Mouse (Mus musculus) Patski (cell line): ENCODE measurements around the gene C2cd3. TPM values are rescaled to one million over a fixed set of nuclear protein-coding genes. Genes with fewer than 3 reads are reported as not detected.
A peak's percentile ranks its signal among the peaks of the same experiment; 100 is the strongest.
"Not testable (repeated sequence)": the region's sequence is repeated elsewhere in the genome, so short reads cannot be mapped to it uniquely, and the experiment has no call there.

Experiments used
- ATAC-seq: fragments of 100-300 bp; one replicate; pipeline ENCODE4 v1.8.0; 2021
- CTCF ChIA-PET: fragments of 350-600 bp; sonication (Branson Sonifier 250); formaldehyde crosslinking; loops from one replicate; lab custom pipeline; 2022; ENCODE audit warnings: inconsistent platforms; lab: Charles Lee
- POLR2A ChIA-PET: fragments of 350-600 bp; sonication (Branson Sonifier 250); formaldehyde crosslinking; loops from one replicate; lab custom pipeline; 2022; ENCODE audit warnings: antibody characterized with exemption, inconsistent platforms; lab: Charles Lee
- DNase-seq: peaks from one replicate; pipeline ENCODE4 v3.0.0-alpha.2; 2011; ENCODE audit warnings: low read depth, low spot score
- H3K27me3 ChIP-seq: fragments of 371-371 bp; one replicate; pipeline ENCODE4 v1.5.1; 2021
- CTCF ChIP-seq: fragments of 100-300 bp; IDR thresholded peaks from one replicate; pipeline ENCODE4 v1.5.1; 2021
- in situ Hi-C: fragments of 300-500 bp; cut with MboI; formaldehyde crosslinking; loops from 3 replicates; pipeline ENCODE4 v1.11.1; 2018; ENCODE audit warnings: low pct_unique_long_range_greater_than_20kb, mixed read lengths
- polyA plus RNA-seq: library from polyadenylated mRNA; unstranded; gene quantifications from one replicate; pipeline ENCODE4 v1.2.3, GENCODE M21; 2021

C2cd3 gene
- polyA plus RNA-seq, 1 experiment from 2014 or later = 27.0 TPM

DNA sequence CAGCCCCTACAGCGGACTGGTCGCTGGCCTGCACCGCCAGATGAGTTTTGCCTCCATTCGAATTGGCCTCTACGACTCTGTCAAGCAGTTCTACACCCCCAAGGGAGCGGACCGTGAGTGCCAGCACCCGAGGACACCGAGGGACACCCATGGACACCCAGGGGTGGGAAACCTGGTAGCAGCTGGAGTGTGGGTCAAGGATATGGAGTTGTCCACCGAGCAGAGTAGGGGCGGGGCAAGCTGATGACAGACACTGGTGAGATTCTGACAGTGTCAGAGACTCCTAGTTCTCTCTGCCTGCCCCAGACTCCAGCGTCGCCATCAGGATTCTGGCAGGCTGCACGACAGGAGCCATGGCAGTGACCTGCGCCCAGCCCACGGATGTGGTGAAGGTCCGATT is 108.1 kb downstream of the C2cd3 start:
- in situ Hi-C loops = no loop called here
- ATAC-seq (no peak), DNase-seq (no peak)
- CTCF ChIA-PET = no interaction called here
- H3K27me3 ChIP-seq = no peaks in the 10 kb centered on the region
- TF ChIP-seq CTCF = no peak
- POLR2A ChIA-PET = no interaction called here

DNA sequence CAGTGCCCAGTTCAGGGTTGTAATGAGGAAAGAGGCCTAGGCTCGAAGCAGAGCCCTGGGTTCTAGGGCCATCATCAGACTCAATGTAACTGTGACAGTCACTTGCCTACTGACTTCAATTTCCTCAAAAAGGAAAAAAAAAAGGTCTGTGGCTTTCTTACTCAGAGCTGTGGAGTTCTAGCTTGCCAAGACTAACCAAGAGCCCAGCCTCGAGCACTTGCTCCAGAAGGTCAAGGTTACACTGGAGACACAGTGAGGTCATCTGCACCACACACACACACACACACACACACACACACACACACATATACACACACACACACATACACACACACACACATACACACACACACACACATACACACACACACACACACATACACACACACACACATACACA is 110.0 kb downstream of the C2cd3 start:
- H3K27me3 ChIP-seq, ATAC-seq, DNase-seq, in situ Hi-C loops, POLR2A ChIA-PET, CTCF ChIA-PET: not testable (repeated sequence)

DNA sequence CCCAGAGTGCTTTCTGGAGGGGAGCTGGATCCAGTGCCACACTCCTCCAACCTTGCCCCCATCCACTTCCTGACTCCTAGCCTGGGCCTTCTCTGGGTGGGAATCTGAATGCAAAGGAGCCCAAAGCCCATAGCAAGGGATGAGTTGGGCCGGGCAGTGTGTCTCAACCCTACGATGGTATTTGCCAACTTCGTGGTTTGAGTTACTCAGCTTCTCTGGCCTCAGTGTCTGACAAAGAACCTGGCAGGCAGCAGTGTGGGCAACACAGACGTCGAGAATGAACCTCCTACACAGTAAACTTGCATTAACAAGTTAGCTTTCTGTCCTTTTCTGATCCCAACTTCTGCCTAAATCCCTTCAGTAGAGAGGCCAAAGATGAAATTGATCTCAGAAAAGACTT is 112.5 kb downstream of the C2cd3 start:
- POLR2A ChIA-PET = interaction anchor here (0.7 kb wide), 1 partner anchor 349 kb away, joined by 6 read pairs; no protein-coding TSS in a partner anchor
- ATAC-seq = no peak
- DNase-seq = no peak
- H3K27me3 ChIP-seq = no peaks in the 10 kb centered on the region
- CTCF ChIA-PET = no interaction called here
- in situ Hi-C loops = no loop called here
- no peak for TF ChIP-seq CTCF

DNA sequence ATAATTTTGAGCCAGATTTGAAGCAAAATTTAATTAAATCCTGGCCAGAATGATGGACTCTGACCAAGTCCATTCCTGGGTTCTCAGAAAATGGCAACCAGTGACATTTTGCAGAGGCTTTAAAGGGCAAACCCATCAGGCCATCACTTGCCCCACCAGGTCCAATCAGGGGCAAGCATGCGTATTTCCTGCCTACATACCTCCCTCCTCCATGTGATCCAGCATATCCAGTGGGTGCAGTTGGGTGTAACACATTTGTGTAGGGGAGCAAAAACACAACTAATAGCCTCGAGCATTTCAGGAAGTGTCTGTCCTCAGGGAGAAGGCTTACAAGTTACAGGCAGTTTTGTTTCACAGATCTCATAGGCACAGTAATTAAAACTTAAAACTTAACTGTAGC is 115.3 kb downstream of the C2cd3 start:
- ChIA-PET CTCF (no interaction called here), POLR2A (interaction anchor here (0.7 kb wide), 1 partner anchor 14 kb away, joined by 3 read pairs; no protein-coding TSS in a partner anchor)
- ATAC-seq = no peak
- in situ Hi-C loops = no loop called here
- H3K27me3 ChIP-seq = no peaks in the 10 kb centered on the region
- DNase-seq = no peak
- no peak for TF ChIP-seq CTCF

DNA sequence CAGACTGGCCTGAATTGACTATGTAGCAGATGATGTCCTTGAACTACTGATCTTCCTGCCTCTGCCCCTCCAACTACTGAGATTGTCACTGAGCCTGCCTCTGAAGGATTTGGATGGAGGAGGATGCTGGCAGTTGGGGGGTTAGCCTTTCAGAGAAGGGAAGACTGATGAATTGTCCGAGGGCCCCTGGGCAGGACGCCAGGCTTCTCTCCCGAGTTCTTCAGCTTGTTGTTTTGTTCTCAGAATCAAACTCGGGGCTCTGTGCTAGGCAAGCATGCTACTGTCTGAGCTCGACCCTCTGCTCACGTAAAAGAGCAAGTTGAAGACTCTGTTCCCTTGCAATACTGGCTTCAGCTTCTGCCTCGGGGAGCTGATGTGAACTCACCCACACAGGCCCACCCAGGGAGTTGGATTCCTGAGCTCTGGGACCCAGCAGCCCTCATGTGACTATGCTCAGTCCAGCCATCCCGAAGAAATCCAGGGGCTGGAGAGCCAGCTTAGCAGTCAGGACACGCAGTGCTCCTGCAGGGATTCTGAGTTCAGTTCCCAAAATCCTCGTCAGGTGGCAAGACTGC is 116.5 kb downstream of the C2cd3 start:
- ATAC-seq (no peak), DNase-seq (no peak)
- POLR2A ChIA-PET = no interaction called here
- no peak for TF ChIP-seq CTCF
- no peaks in the 10 kb centered on the region for H3K27me3 ChIP-seq
- in situ Hi-C loops = no loop called here
- CTCF ChIA-PET = no interaction called here

DNA sequence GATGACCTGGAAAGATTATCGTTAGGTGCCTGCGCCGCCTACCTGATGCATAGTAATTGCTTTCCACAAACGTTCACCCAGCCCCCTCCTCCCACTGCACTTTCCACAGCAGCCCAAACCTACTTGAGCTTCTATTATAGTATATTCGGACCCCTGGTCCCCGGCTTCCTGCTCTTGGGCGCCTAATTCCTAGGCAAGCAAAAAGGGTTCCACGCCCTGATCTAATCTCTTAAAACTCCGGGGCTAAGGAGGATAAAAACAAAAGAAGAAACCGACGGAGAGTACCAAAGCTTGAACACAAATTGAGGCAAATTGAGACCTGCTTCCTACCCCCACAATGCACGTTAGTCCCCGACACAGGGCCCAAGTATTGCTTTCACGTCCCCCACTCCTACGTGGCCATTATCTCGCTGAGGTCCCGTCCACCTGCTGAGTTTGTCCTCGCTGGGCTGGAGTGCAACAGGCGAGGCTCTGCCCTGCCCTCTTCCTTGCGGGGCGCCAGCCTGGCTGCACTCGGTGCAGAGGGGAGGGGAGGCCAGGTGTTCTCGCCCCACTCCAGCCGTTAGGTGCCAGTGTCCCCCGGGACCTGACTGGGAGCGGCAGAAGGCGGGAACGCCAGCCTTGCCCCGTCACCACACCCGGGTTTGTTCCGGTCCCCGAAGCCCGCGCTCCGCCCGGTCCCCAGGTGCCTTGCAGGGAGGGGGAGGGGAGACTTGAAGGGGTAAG is 120.5 kb downstream of the C2cd3 start:
- TF ChIP-seq CTCF = no peak
- DNase-seq (no peak), ATAC-seq (no peak)
- H3K27me3 ChIP-seq = no peaks in the 10 kb centered on the region
- in situ Hi-C loops = no loop called here
- POLR2A ChIA-PET = no interaction called here
- CTCF ChIA-PET = no interaction called here

DNA sequence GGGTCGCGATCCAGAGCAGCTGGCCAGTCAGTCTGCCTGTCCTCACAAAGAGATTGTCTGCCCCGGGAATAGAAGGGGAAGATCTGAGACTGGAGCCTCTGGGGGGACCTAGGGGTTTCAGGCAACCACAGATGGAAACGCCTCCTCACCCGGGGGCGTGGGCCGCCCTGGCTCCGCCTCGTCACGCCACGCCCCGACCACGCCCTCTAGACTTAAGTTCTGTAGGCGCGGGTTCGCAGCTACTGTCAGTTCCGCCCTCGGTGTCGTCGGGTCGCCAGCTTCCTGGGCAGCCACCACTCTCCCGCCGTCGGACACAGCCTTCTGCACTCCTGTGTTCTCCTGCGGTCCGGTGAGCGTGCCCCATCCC is 121.1 kb downstream of the C2cd3 start, which contains the start of gene Ucp2:
Gene Ucp2, plus strand, starts transcription at position 221 of the 367 bp plus-strand sequence.
- TF ChIP-seq CTCF = no peak
- H3K27me3 ChIP-seq = no peaks in the 10 kb centered on the region
- ChIA-PET POLR2A (no interaction called here), CTCF (no interaction called here)
- in situ Hi-C loops = no loop called here
- DNase-seq (no peak), ATAC-seq (no peak)

DNA sequence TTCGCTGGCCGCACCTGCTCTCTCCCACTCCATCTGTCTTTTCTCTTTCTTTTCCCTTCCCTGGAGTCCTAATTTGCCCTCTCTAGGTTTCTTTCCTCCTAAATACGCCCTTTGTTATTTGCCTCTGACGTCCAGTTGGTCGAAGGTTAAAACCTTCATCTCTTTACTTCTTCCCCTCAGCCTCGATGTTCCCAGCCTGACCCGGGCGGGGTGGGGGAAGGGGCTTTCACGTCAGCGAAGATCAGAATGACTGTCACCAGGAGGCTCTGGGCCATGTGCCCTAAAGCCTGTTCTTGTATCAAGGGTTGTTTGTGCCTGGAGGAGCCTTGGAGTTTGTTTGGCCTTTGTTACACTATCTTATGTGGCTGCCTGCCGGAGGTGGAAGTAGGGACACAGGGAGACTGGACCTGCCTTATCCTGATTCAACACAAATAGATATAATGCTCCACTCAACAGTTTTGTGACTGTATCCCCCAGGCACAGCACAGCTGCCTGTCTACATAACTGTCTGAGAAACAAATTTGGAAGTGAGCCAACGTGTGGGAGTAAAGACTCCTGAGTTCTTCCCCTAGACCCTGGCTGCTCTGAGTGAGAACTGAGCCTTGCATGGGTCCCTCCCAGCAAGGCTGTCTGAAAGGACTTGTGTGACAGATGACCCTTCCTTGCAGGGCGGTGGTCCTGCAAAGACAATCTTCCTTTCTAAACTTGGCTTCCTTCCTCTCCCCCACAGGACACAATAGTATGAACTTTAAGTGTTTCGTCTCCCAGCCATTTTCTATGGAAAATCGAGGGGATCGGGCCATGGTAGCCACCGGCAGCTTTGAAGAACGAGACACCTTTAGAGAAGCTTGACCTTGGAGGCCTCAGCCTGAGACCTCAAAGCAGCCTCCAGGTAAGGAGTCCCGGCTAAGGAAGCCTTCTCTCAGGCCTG is 121.7 kb downstream of the C2cd3 start:
- peak; percentile 41 for DNase-seq
- no peak for TF ChIP-seq CTCF

DNA sequence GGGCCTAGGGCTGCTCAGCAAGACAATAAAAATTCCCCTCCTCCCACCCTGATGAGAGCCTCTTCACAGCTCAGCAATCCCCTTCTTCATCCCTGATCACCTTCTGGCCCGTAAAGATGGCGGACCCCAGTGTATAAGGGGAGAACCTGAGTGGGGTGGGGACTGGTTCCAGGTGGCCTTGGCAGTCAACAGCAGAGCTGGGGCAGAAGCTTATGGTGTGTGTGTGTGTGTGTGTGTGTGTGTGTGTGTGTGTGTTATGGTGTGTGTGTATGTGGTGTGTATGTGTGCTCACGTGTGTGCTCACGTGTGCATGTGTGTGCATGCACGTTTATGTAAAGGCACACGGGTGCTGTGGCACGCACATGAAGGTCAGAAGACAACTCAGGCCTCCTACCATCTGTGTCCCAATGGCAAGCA is 122.4 kb downstream of the C2cd3 start:
- ATAC-seq (no peak), DNase-seq (no peak)
- in situ Hi-C loops = no loop called here
- no peak for TF ChIP-seq CTCF
- H3K27me3 ChIP-seq = no peaks in the 10 kb centered on the region
- POLR2A ChIA-PET = no interaction called here
- CTCF ChIA-PET = interaction anchor here (1.1 kb wide), 1 partner anchor 12 kb away, joined by 3 read pairs; no protein-coding TSS in a partner anchor

More for the DNA sequence above, 121.7 kb downstream of the C2cd3 start:
- POLR2A ChIA-PET = no interaction called here
- in situ Hi-C loops = no loop called here
- peak; percentile 17 for ATAC-seq
- H3K27me3 ChIP-seq = no peaks in the 10 kb centered on the region
- CTCF ChIA-PET = interaction anchor here (1.1 kb wide), 1 partner anchor 13 kb away, joined by 3 read pairs; no protein-coding TSS in a partner anchor

DNA sequence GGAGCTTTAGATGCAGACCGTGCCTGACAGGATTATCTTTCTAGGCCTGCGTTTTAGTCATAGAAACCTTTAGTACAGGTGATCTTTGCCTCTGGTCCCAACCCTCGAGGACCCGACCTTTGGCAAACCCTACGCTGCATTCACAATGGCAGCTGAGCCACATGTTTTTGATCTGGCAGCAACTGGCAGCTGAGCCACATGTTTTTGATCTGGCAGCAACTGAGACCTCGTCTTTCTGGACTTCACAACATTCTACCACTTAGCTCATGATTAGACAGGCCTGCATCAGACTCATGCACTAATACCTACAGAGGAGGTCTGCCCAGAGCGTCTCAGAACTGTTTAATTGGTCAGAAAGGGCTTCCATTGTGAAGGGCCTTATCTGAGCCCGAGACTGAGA is 123.0 kb downstream of the C2cd3 start:
- CTCF ChIA-PET = interaction anchor here (1.1 kb wide), 1 partner anchor 12 kb away, joined by 3 read pairs; no protein-coding TSS in a partner anchor
- no peak for DNase-seq

More for the DNA sequence above, 123.0 kb downstream of the C2cd3 start:
- in situ Hi-C loops = no loop called here
- ATAC-seq = no peak
- TF ChIP-seq CTCF = no peak
- no peaks in the 10 kb centered on the region for H3K27me3 ChIP-seq
- POLR2A ChIA-PET = interaction anchor here (0.7 kb wide), 1 partner anchor 122 kb away, joined by 3 read pairs; no protein-coding TSS in a partner anchor
